Mouse (Mus musculus): Measurements from ENCODE around the gene Oxgr1. TPM values are rescaled to one million over a fixed set of nuclear protein-coding genes. Genes with fewer than 3 reads are reported as not detected.

The Oxgr1 gene
- polyA plus RNA-seq, 1 experiment from 2014 or later = not detected

DNA sequence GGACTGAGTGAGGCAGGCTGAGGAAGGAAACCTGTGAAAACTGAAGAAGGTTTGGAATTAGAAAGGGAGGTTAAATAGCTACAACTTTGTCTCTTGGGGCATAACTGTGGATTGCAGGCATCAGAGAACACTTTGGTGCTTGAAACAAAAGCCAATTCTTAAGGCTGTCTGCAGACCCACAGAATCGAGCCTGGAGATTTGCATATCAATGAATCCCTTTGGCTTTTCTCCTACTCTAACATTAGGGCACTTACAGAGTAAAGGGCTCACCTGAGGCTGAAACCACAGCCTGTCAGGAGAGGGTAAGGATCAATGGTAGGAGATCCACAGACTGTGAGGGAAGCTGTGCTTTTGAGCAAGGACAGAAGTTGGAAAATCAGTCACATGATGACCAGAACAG is 8.8 kb downstream of the Oxgr1 start:
- 30% methylated on average over 1 of the region's 1 CpGs for WGBS
- H3K4me3 ChIP-seq (replicated peaks; ENCODE audit: low read length) = no peak overlapping the region
- no peaks in the 10 kb centered on the region for H3K36me3 ChIP-seq (ENCODE audit: control insufficient read depth, insufficient read depth, low read length)
- H3K9me3 ChIP-seq (replicated peaks; ENCODE audit: control insufficient read depth, low read length) = no peaks in the 10 kb centered on the region
- no peaks in the 10 kb centered on the region for H3K4me1 ChIP-seq (ENCODE audit: control insufficient read depth, insufficient read depth, low read length)
- H3K4me2 ChIP-seq (ENCODE audit: low read depth, low read length) = no peak overlapping the region
- ATAC-seq (ENCODE audit: insufficient read depth, low FRiP score) = no peak
- no peak overlapping the region for H3K27ac ChIP-seq (ENCODE audit: low read length)
- H3K27me3 ChIP-seq (ENCODE audit: control insufficient read depth, insufficient read depth, low read length) = no peaks in the 10 kb centered on the region
- H3K9ac ChIP-seq (ENCODE audit: low read length) = no peak overlapping the region

DNA sequence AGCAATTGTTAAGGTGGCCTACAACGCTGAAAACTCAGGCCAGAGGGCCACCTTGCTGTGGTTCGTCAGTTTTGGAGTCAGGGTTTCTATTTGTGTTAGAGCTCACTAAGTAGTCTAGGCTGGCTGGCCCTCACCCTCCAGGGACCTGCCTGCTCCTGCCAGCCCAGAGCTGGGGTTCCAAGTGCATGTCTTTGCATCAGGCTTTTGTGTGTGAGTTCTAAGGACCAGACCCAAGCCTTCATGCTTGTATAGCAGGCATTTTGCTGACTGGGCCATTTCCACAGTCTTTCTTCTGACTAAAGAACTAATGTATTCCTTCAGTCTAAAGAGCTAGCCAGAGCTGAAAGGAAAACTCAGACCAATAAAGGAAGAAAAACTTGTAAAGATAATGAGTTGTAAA is 22.3 kb downstream of the Oxgr1 start:
- Histone ChIP-seq H3K36me3 (ENCODE audit: control insufficient read depth, insufficient read depth, low read length) (no peaks in the 10 kb centered on the region), H3K27me3 (ENCODE audit: control insufficient read depth, insufficient read depth, low read length) (no peaks in the 10 kb centered on the region), H3K27ac (ENCODE audit: low read length) (no peak overlapping the region), H3K9me3 (replicated peaks; ENCODE audit: control insufficient read depth, low read length) (no peaks in the 10 kb centered on the region), H3K4me3 (replicated peaks; ENCODE audit: low read length) (no peak overlapping the region), H3K4me1 (ENCODE audit: control insufficient read depth, insufficient read depth, low read length) (no peaks in the 10 kb centered on the region), H3K4me2 (ENCODE audit: low read depth, low read length) (no peak overlapping the region), H3K9ac (ENCODE audit: low read length) (no peak overlapping the region)
- 81% methylated on average over 2 of the region's 2 CpGs for WGBS
- ATAC-seq (ENCODE audit: insufficient read depth, low FRiP score) = no peak

DNA sequence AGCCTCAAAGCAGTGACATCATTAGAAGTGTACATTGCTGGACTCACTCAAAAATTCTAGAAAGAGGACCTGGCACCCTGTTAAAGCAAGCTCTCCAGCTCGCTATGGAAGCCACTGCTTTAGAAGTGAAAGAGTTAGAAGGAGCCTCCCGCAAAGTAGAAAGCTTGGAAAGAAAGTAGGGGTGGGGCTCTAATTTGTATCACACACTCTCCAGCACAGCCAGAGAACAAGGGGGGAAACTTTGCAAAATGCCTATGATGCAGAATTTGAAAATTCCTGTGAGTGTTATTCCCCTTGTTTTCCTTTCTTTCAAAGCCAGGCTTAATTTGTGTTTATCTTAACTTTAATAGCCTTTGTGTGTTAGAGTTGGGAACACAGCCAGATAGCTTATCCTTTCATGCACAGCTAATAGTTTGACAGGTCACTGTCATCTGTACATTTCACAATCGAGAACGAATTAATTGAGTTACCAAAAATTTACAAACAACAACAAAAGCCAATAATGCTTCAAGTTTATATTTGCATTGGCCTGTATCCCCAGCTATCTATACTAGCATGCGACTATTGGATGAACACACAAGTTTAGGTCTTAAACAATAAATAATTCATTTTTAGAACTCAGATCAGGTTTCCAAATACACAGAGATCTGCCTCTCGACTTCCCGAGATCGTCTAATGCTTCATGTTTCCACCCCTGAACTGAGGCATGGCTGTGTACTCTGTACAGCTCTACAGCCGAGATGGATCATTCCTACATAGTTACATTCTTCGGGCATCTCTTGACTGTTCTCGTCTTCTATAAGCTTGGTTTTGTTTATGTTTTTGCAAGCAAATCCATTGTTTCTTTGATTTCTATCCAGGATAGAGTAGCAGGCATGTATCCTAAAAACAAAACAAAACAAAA is 32.0 kb downstream of the Oxgr1 start:
- no peak overlapping the region for H3K4me3 ChIP-seq (replicated peaks; ENCODE audit: low read length)
- H3K9ac ChIP-seq (ENCODE audit: low read length) = no peak overlapping the region
- H3K27me3 ChIP-seq (ENCODE audit: control insufficient read depth, insufficient read depth, low read length) = no peaks in the 10 kb centered on the region
- H3K4me1 ChIP-seq (ENCODE audit: control insufficient read depth, insufficient read depth, low read length) = no peaks in the 10 kb centered on the region
- 60% methylated on average over 11 of the region's 11 CpGs for WGBS
- H3K4me2 ChIP-seq (ENCODE audit: low read depth, low read length) = no peak overlapping the region
- ATAC-seq (ENCODE audit: insufficient read depth, low FRiP score) = no peak
- no peak overlapping the region for H3K27ac ChIP-seq (ENCODE audit: low read length)
- H3K36me3 ChIP-seq (ENCODE audit: control insufficient read depth, insufficient read depth, low read length) = no peaks in the 10 kb centered on the region
- no peaks in the 10 kb centered on the region for H3K9me3 ChIP-seq (replicated peaks; ENCODE audit: control insufficient read depth, low read length)

DNA sequence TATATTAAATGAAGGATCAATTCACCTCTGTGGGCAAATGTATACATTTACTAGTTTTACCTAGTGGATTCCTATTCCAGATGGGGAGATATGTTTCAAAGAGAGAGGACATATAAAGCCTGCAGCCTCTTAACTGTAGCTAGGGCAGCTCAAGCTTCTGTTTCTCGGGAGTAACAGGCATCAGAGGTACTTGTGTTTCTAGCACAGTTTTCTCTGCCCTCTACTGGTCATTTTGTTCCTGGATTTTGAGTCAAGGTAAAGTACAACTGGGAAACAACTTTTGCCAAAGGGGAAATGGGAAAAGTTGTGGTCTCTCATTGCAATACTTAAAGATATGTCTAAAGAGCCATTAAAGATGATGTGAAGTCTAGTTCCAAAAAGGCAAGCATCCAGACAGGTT is 37.1 kb downstream of the Oxgr1 start:
- no peak overlapping the region for H3K9ac ChIP-seq (ENCODE audit: low read length)
- no peak overlapping the region for H3K4me3 ChIP-seq (replicated peaks; ENCODE audit: low read length)
- H3K36me3 ChIP-seq (ENCODE audit: control insufficient read depth, insufficient read depth, low read length) = no peaks in the 10 kb centered on the region
- no peak for ATAC-seq (ENCODE audit: insufficient read depth, low FRiP score)
- H3K27me3 ChIP-seq (ENCODE audit: control insufficient read depth, insufficient read depth, low read length) = no peaks in the 10 kb centered on the region
- H3K27ac ChIP-seq (ENCODE audit: low read length) = no peak overlapping the region
- WGBS = 20% methylated on average over 1 of the region's 1 CpGs
- no peaks in the 10 kb centered on the region for H3K4me1 ChIP-seq (ENCODE audit: control insufficient read depth, insufficient read depth, low read length)
- no peaks in the 10 kb centered on the region for H3K9me3 ChIP-seq (replicated peaks; ENCODE audit: control insufficient read depth, low read length)
- no peak overlapping the region for H3K4me2 ChIP-seq (ENCODE audit: low read depth, low read length)

DNA sequence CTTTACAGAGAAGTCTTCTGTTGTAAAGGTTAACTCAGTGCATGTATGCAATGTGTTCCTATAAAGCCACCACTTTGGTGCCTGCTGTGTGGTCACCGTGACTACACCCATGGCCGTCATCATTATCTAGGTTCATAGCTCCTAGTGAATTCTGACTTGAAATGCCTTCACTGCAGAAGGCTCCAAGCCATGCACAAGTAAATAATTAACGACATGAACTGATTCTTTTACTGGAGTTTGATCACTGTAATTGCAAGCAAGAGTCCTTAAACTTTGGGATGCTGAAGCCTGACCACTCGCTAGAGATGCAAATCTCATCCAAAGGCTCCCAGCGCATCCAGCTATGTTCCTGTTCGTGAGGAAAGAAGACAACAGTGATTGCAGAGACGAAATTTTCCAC is 38.6 kb downstream of the Oxgr1 start:
- Histone ChIP-seq H3K4me3 (replicated peaks; ENCODE audit: low read length) (no peak overlapping the region), H3K4me1 (ENCODE audit: control insufficient read depth, insufficient read depth, low read length) (no peaks in the 10 kb centered on the region), H3K36me3 (ENCODE audit: control insufficient read depth, insufficient read depth, low read length) (no peaks in the 10 kb centered on the region), H3K4me2 (ENCODE audit: low read depth, low read length) (no peak overlapping the region), H3K9me3 (replicated peaks; ENCODE audit: control insufficient read depth, low read length) (no peaks in the 10 kb centered on the region), H3K9ac (ENCODE audit: low read length) (no peak overlapping the region), H3K27ac (ENCODE audit: low read length) (no peak overlapping the region), H3K27me3 (ENCODE audit: control insufficient read depth, insufficient read depth, low read length) (no peaks in the 10 kb centered on the region)
- no peak for ATAC-seq (ENCODE audit: insufficient read depth, low FRiP score)
- WGBS = 89% methylated on average over 7 of the region's 7 CpGs

DNA sequence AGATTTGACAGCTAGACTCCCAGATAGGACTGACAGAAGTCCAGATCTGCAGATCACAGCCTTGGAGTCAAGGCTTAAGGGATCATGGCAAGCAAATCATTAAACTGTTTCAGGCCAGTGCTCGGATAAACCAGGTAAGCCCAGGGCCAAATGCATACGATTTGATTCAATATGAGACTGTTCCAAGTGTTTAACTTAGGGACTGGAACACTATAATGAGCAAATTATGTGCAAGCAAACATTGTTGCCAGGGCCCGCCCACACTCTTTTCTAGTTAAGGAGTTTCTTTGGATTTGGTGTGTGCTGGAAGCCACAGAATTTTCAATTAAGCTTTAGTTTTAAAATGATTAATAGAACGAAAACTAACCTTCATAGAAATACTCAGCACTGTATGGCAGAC is 39.6 kb downstream of the Oxgr1 start:
- Histone ChIP-seq H3K9me3 (replicated peaks; ENCODE audit: control insufficient read depth, low read length) (no peaks in the 10 kb centered on the region), H3K4me2 (ENCODE audit: low read depth, low read length) (no peak overlapping the region), H3K36me3 (ENCODE audit: control insufficient read depth, insufficient read depth, low read length) (no peaks in the 10 kb centered on the region), H3K9ac (ENCODE audit: low read length) (no peak overlapping the region), H3K4me3 (replicated peaks; ENCODE audit: low read length) (no peak overlapping the region), H3K27me3 (ENCODE audit: control insufficient read depth, insufficient read depth, low read length) (no peaks in the 10 kb centered on the region), H3K4me1 (ENCODE audit: control insufficient read depth, insufficient read depth, low read length) (no peaks in the 10 kb centered on the region), H3K27ac (ENCODE audit: low read length) (no peak overlapping the region)
- WGBS = 79% methylated on average over 4 of the region's 4 CpGs
- no peak for ATAC-seq (ENCODE audit: insufficient read depth, low FRiP score)

DNA sequence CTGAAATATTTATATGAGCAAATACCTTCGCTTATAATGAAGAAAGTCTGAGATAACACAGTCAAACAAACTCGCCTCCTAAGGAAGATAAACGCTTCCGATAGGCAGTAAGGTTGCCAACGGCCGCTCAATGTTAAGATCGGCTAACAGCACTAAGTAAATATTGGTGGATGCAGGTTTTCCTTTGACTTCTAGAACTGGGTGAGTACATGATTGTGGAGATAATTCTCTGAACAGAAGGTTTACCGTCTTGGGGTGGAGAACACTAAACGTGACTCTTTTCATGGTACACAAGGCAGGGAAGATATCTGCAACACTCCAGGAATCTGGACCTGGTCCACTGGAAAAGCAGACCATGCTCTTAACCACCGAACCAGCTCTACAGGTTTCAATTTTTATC is 52.6 kb downstream of the Oxgr1 start:
- no peak overlapping the region for H3K4me2 ChIP-seq (ENCODE audit: low read depth, low read length)
- peak overlapping the region; percentile 35 for H3K27ac ChIP-seq (ENCODE audit: low read length)
- peak; percentile 81; the same call in 1 of the 2 replicates for ATAC-seq (ENCODE audit: insufficient read depth, low FRiP score)
- H3K36me3 ChIP-seq (ENCODE audit: control insufficient read depth, insufficient read depth, low read length) = no peaks in the 10 kb centered on the region
- no peak overlapping the region for H3K9ac ChIP-seq (ENCODE audit: low read length)
- H3K9me3 ChIP-seq (replicated peaks; ENCODE audit: control insufficient read depth, low read length) = no peaks in the 10 kb centered on the region
- H3K4me3 ChIP-seq (replicated peaks; ENCODE audit: low read length) = no peak overlapping the region
- 0 out of 2 replicates have a peak, but pooled peaks cover 5% of the 10 kb centered on the region for H3K4me1 ChIP-seq (ENCODE audit: control insufficient read depth, insufficient read depth, low read length)
- WGBS = 33% methylated on average over 10 of the region's 10 CpGs
- no peaks in the 10 kb centered on the region for H3K27me3 ChIP-seq (ENCODE audit: control insufficient read depth, insufficient read depth, low read length)

DNA sequence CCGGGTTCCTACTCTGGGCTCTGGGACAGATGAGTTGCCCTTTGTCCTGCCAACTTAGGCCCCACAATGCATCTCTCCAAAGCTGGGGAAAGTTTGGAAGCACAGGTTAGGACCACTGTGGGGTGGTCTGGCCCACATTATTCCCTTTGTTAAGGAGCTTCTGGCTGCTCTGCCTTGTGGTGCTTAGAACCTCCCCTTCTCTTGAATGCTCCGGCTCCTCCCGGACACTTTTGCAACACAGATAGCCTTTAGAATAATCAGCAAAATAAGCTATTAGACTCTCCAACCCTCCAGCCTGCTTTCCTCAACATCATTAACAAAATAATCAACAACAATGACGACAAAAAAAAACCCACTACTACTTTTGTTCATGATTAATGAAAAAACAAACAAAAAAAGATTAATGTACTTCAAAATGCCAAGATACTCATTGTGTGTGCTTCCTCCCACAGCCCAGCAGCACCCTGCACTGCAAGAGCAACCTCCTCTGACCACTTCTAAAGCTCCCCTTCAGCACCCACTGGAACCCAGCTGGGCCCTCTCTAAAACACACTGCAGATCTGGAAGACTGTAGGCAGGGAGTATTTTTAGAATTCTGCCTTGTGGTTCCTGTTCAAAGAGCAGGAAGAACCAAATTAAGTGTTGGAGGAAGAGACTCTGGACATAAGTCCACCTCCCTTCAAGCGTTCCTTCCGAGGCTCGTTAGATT is 53.1 kb downstream of the Oxgr1 start:
- no peak overlapping the region for H3K9ac ChIP-seq (ENCODE audit: low read length)
- H3K27me3 ChIP-seq (ENCODE audit: control insufficient read depth, insufficient read depth, low read length) = no peaks in the 10 kb centered on the region
- no peaks in the 10 kb centered on the region for H3K36me3 ChIP-seq (ENCODE audit: control insufficient read depth, insufficient read depth, low read length)
- WGBS = 31% methylated on average over 7 of the region's 7 CpGs
- peak; percentile 78; the same call in 1 of the 2 replicates for ATAC-seq (ENCODE audit: insufficient read depth, low FRiP score)
- H3K4me2 ChIP-seq (ENCODE audit: low read depth, low read length) = no peak overlapping the region
- no peaks in the 10 kb centered on the region for H3K9me3 ChIP-seq (replicated peaks; ENCODE audit: control insufficient read depth, low read length)
- H3K4me3 ChIP-seq (replicated peaks; ENCODE audit: low read length) = no peak overlapping the region
- H3K4me1 ChIP-seq (ENCODE audit: control insufficient read depth, insufficient read depth, low read length) = 0 out of 2 replicates have a peak, but pooled peaks cover 5% of the 10 kb centered on the region
- H3K27ac ChIP-seq (ENCODE audit: low read length) = peak overlapping the region; percentile 4; the same call in 1 of the 2 replicates

DNA sequence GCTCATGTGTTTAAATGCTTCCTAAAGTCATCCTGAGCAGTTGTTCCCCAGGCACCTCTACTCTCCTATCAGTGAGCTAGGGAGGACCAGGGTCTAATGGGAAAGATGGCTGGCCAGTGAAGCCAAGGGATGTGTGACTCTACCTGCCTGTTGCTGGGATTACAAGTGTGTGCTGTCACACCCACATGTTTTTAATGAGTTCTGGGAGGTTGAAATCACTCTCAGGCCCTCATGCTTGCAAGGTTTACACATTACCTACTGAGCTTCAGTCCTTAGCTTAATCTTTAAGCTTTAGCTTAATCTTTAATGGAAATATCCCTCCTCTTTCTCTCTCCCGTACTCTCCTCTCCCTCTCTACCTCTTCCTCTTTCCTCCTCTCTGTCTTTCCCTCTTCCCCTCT is 55.0 kb downstream of the Oxgr1 start:
- H3K4me3 ChIP-seq (replicated peaks; ENCODE audit: low read length) = no peak overlapping the region
- 63% methylated on average over 1 of the region's 1 CpGs for WGBS
- no peaks in the 10 kb centered on the region for H3K27me3 ChIP-seq (ENCODE audit: control insufficient read depth, insufficient read depth, low read length)
- H3K9ac ChIP-seq (ENCODE audit: low read length) = no peak overlapping the region
- H3K4me2 ChIP-seq (ENCODE audit: low read depth, low read length) = no peak overlapping the region
- H3K9me3 ChIP-seq (replicated peaks; ENCODE audit: control insufficient read depth, low read length) = no peaks in the 10 kb centered on the region
- H3K36me3 ChIP-seq (ENCODE audit: control insufficient read depth, insufficient read depth, low read length) = no peaks in the 10 kb centered on the region
- H3K27ac ChIP-seq (ENCODE audit: low read length) = no peak overlapping the region
- H3K4me1 ChIP-seq (ENCODE audit: control insufficient read depth, insufficient read depth, low read length) = 0 out of 2 replicates have a peak, but pooled peaks cover 5% of the 10 kb centered on the region
- ATAC-seq (ENCODE audit: insufficient read depth, low FRiP score) = no peak
